Mouse (Mus musculus) CH12.LX (cell line): ENCODE results near the gene Abhd12. TPM values are rescaled to one million over a fixed set of nuclear protein-coding genes. Genes with fewer than 3 reads are reported as not detected.

Experiments
- DNase-seq: peaks from one replicate; pipeline ENCODE4 v3.0.0-alpha.2; 2013; ENCODE audit errors: extremely low read depth
- H3K27ac ChIP-seq: 2 replicates; pipeline ENCODE4 v1.5.1; 2012; ENCODE audit warnings: low read depth, mild to moderate bottlenecking, control low read depth, moderate library complexity; ENCODE audit not compliant: insufficient read depth
- H3K27me3 ChIP-seq: replicated peaks from 2 replicates; pipeline ENCODE3; 2012; ENCODE audit warnings: inconsistent platforms
- H3K36me3 ChIP-seq, 2 experiments: replicated peaks in 1 of 2; 2 replicates each; pipeline versions ENCODE3 to v1.6.1; 2012; ENCODE audit warnings: inconsistent platforms in 1 of 2, low read length in 1 of 2, mild to moderate bottlenecking in 1 of 2, mixed read lengths in 1 of 2, moderate library complexity in 1 of 2; ENCODE audit not compliant: control insufficient read depth in 1 of 2, insufficient read depth in 1 of 2
- H3K4me1 ChIP-seq, 2 experiments: 2 replicates each; pipeline ENCODE4 v1.6.1; 2012; ENCODE audit warnings: inconsistent platforms in 1 of 2, moderate library complexity in 1 of 2; ENCODE audit not compliant: insufficient read depth in 2 of 2, control insufficient read depth in 1 of 2
- H3K4me2 ChIP-seq: 2 replicates; pipeline ENCODE4 v1.6.1; 2012; ENCODE audit warnings: low read depth, mild to moderate bottlenecking, control low read depth; ENCODE audit not compliant: poor library complexity, insufficient read depth, severe bottlenecking
- H3K4me3 ChIP-seq, 3 experiments: fragments of 150-350 bp in 1 of 3; sonication (generic) in 1 of 3; replicated peaks in 1 of 3; 2 replicates each; pipeline versions ENCODE3 to v1.5.1; 2011 to 2012; ENCODE audit warnings: low read depth in 2 of 3, low read length in 2 of 3, mild to moderate bottlenecking in 2 of 3, moderate library complexity in 2 of 3, control low read depth in 1 of 3, improper control_type of control experiment in 1 of 3, inconsistent platforms in 1 of 3, mixed read lengths in 1 of 3; ENCODE audit not compliant: poor library complexity in 1 of 3
- H3K79me2 ChIP-seq: replicated peaks from 2 replicates; pipeline ENCODE4 v1.6.1; 2012; ENCODE audit warnings: mild to moderate bottlenecking, moderate library complexity; ENCODE audit not compliant: control insufficient read depth, poor library complexity, insufficient read depth, severe bottlenecking; ENCODE audit errors: extremely low read depth
- H3K9ac ChIP-seq: 2 replicates; pipeline ENCODE4 v1.6.1; 2012; ENCODE audit warnings: low read depth, mild to moderate bottlenecking, control low read depth, moderate library complexity; ENCODE audit not compliant: insufficient read depth
- H3K9me3 ChIP-seq: replicated peaks from 2 replicates; pipeline ENCODE3; 2012; ENCODE audit warnings: low read length, inconsistent platforms, mixed read lengths
- CTCF ChIP-seq, 2 experiments: IDR thresholded peaks in 1 of 2; conservative IDR thresholded peaks in 1 of 2; 2 replicates each; pipeline ENCODE4 v1.5.1; 2011 to 2012; ENCODE audit warnings: low read depth in 2 of 2, low read length in 2 of 2, improper control_type of control experiment in 1 of 2, inconsistent platforms in 1 of 2, mild to moderate bottlenecking in 1 of 2, moderate library complexity in 1 of 2
- ELF1 ChIP-seq: IDR thresholded peaks from 2 replicates; pipeline ENCODE4 v1.6.1; 2014; ENCODE audit warnings: low read depth, mild to moderate bottlenecking, inconsistent platforms, low read length, improper control_type of control experiment
- EP300 ChIP-seq: IDR thresholded peaks from 2 replicates; pipeline ENCODE4 v1.6.1; 2011; ENCODE audit warnings: low read length, improper control_type of control experiment
- ETS1 ChIP-seq: conservative IDR thresholded peaks from 2 replicates; pipeline ENCODE4 v1.6.1; 2012; ENCODE audit warnings: low read depth, mild to moderate bottlenecking, inconsistent platforms, low read length, improper control_type of control experiment, moderate library complexity
- HCFC1 ChIP-seq: IDR thresholded peaks from 2 replicates; pipeline ENCODE4 v1.6.1; 2012; ENCODE audit warnings: low read depth, mild to moderate bottlenecking, inconsistent platforms, low read length, improper control_type of control experiment
- IRF4 ChIP-seq: IDR thresholded peaks from 2 replicates; pipeline ENCODE4 v1.6.1; 2014; ENCODE audit warnings: low read depth, mild to moderate bottlenecking, inconsistent platforms, low read length, improper control_type of control experiment
- JUN ChIP-seq: IDR thresholded peaks from 2 replicates; pipeline ENCODE4 v1.6.1; 2011; ENCODE audit warnings: low read depth, mild to moderate bottlenecking, low read length, improper control_type of control experiment, moderate library complexity; ENCODE audit not compliant: insufficient read depth
- JUND ChIP-seq: conservative IDR thresholded peaks from 2 replicates; pipeline ENCODE4 v1.6.1; 2011; ENCODE audit warnings: low read depth, low read length, improper control_type of control experiment
- KAT2A ChIP-seq: IDR thresholded peaks from 2 replicates; pipeline ENCODE4 v1.6.1; 2012; ENCODE audit warnings: low read length, improper control_type of control experiment, inconsistent platforms; ENCODE audit not compliant: insufficient replicate concordance
- MAX ChIP-seq: IDR thresholded peaks from 2 replicates; pipeline ENCODE4 v1.6.1; 2011; ENCODE audit warnings: low read length, improper control_type of control experiment
- MAZ ChIP-seq: IDR thresholded peaks from 2 replicates; pipeline ENCODE4 v1.6.1; 2012; ENCODE audit warnings: low read depth, mild to moderate bottlenecking, inconsistent platforms, low read length, improper control_type of control experiment, moderate library complexity
- MEF2A ChIP-seq: IDR thresholded peaks from 2 replicates; pipeline ENCODE4 v1.6.1; 2014; ENCODE audit warnings: low read depth, mild to moderate bottlenecking, inconsistent platforms, low read length, improper control_type of control experiment, borderline replicate concordance
- MXI1 ChIP-seq: IDR thresholded peaks from 2 replicates; pipeline ENCODE4 v1.6.1; 2011; ENCODE audit warnings: mild to moderate bottlenecking, low read depth, low read length, improper control_type of control experiment
- MYC ChIP-seq: IDR thresholded peaks from 2 replicates; pipeline ENCODE4 v1.6.1; 2011; ENCODE audit warnings: low read depth, mild to moderate bottlenecking, improper control_type of control experiment, low read length
- NELFE ChIP-seq: IDR thresholded peaks from 2 replicates; pipeline ENCODE4 v1.6.1; 2011; ENCODE audit warnings: low read depth, low read length, improper control_type of control experiment
- NRF1 ChIP-seq: IDR thresholded peaks from 2 replicates; pipeline ENCODE4 v1.6.1; 2014; ENCODE audit warnings: low read depth, mild to moderate bottlenecking, inconsistent platforms, low read length, improper control_type of control experiment, moderate library complexity
- POLR2A ChIP-seq: IDR thresholded peaks from 2 replicates; pipeline ENCODE4 v1.6.1; 2011; ENCODE audit warnings: low read depth, mild to moderate bottlenecking, improper control_type of control experiment, low read length
- POLR2AphosphoS2 ChIP-seq: IDR thresholded peaks from 2 replicates; pipeline ENCODE4 v1.6.1; 2011; ENCODE audit warnings: low read depth, low read length, improper control_type of control experiment
- SIN3A ChIP-seq: IDR thresholded peaks from 2 replicates; pipeline ENCODE4 v1.6.1; 2012; ENCODE audit warnings: low read length, improper control_type of control experiment, inconsistent platforms
- UBTF ChIP-seq: IDR thresholded peaks from 2 replicates; pipeline ENCODE4 v1.6.1; 2012; ENCODE audit warnings: low read depth, mild to moderate bottlenecking, inconsistent platforms, low read length, improper control_type of control experiment, moderate library complexity
- USF1 ChIP-seq: IDR thresholded peaks from 2 replicates; pipeline ENCODE4 v1.6.1; 2014; ENCODE audit warnings: low read depth, mild to moderate bottlenecking, inconsistent platforms, low read length, improper control_type of control experiment
- USF2 ChIP-seq: conservative IDR thresholded peaks from 2 replicates; pipeline ENCODE4 v1.6.1; 2011; ENCODE audit warnings: low read depth, low read length, improper control_type of control experiment
- ZC3H11A ChIP-seq: IDR thresholded peaks from 2 replicates; pipeline ENCODE4 v1.6.1; 2012; ENCODE audit warnings: low read depth, mild to moderate bottlenecking, inconsistent platforms, low read length, improper control_type of control experiment
- ZKSCAN1 ChIP-seq: IDR thresholded peaks from 2 replicates; pipeline ENCODE4 v1.6.1; 2012; ENCODE audit warnings: low read depth, inconsistent platforms, low read length, improper control_type of control experiment, borderline replicate concordance
- ZMIZ1 ChIP-seq: IDR thresholded peaks from 2 replicates; pipeline ENCODE4 v1.6.1; 2012; ENCODE audit warnings: low read depth, mild to moderate bottlenecking, inconsistent platforms, low read length, improper control_type of control experiment
- ZNF384 ChIP-seq: IDR thresholded peaks from 2 replicates; pipeline ENCODE4 v1.6.1; 2012; ENCODE audit warnings: low read depth, low read length, improper control_type of control experiment, inconsistent platforms
- dilution Hi-C: fragments of 300-500 bp; cut with MboI; formaldehyde crosslinking; loops from 2 replicates; pipeline ENCODE4 v1.14.3; 2020; ENCODE audit warnings: low sequenced_read_pairs; ENCODE audit not compliant: extremely low pct_unique_long_range_greater_than_20kb, extremely low pct_ligation_motif_present
- in situ Hi-C: fragments of 300-500 bp; cut with MboI; formaldehyde crosslinking; loops from 3 replicates; pipeline ENCODE4 v1.14.3; 2019; ENCODE audit warnings: low sequenced_read_pairs, low pct_ligation_motif_present, low pct_unique_long_range_greater_than_20kb, mixed read lengths
- polyA plus RNA-seq: library from polyadenylated mRNA; unstranded; fragments of >175 nt; gene quantifications from 2 replicates; pipeline ENCODE4 v1.2.1, GENCODE M21; 2012; ENCODE audit warnings: low read depth; ENCODE audit not compliant: insufficient read length
- total RNA-seq, 2 experiments: library from RNA; depleted of rRNA; stranded (reverse); fragments of 300-350 nt in 1 of 2; fragments of >200 nt in 1 of 2; gene quantifications; 2 replicates each; pipeline ENCODE4 v1.2.3; 2012 to 2014

The Abhd12 gene
- total and polyA plus RNA-seq, 3 experiments, result 43.6 to 51.5 (median 51.3) TPM

- no peak overlapping the region for H3K27ac ChIP-seq
- no peaks in the 10 kb centered on the region for H3K79me2 ChIP-seq
- no peak overlapping the region for H3K4me3 ChIP-seq
- H3K9me3 ChIP-seq, result no peaks in the 10 kb centered on the region
- in situ Hi-C loops (no loop called here), dilution Hi-C loops (no loop called here)
- TF ChIP-seq MXI1 (no peak), EP300 (no peak), JUN (no peak), ETS1 (no peak), MAZ (no peak), POLR2AphosphoS2 (no peak), KAT2A (no peak), UBTF (no peak), ELF1 (no peak), NRF1 (no peak), MYC (no peak), CTCF (conservative IDR thresholded peaks at IDR 0.05 in 1 of 2, IDR thresholded peaks at IDR 0.05 in 1 of 2; ENCODE audit: low read depth in 2 of 2, low read length in 2 of 2) (no peak), POLR2A (no peak), ZKSCAN1 (no peak), SIN3A (no peak), USF1 (no peak), USF2 (no peak), MAX (no peak), ZNF384 (no peak)
- H3K4me2 ChIP-seq, result no peak overlapping the region
- peaks cover 0 to 15% of the 10 kb centered on the region in 2 experiments for H3K36me3 ChIP-seq
- no peaks in the 10 kb centered on the region for H3K4me1 ChIP-seq
- H3K9ac ChIP-seq, result no peak overlapping the region
- H3K27me3 ChIP-seq, result no peaks in the 10 kb centered on the region
- no peak for DNase-seq
Measured at GRCm38 (mm10) chr2:150951201-150951600, 46.7 kb upstream of the Abhd12 start.

DNA sequence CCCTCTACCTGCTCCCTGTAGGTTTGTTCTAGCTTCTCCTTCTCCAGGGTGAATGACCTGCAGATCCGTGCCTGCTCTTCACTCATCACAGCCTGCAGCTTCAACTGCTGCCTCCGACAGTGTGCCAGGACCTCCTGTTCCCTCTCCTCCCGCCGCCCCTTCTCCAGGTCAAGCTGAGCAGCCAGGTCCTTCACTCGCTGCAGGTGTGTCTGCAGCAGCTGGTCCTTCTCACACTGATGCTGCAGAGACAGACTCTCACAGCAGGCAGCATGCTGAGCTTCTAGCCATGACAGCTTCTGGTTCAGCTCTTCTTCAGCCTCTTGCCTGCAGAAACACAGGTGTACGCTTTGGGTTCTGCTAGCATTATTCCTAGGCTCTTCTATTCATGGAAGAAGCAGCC lies 45.5 kb upstream of the Abhd12 start:
- Histone ChIP-seq H3K9me3 (no peaks in the 10 kb centered on the region), H3K4me3 (no peak overlapping the region), H3K27me3 (no peaks in the 10 kb centered on the region), H3K4me2 (no peak overlapping the region), H3K79me2 (no peaks in the 10 kb centered on the region), H3K27ac (no peak overlapping the region), H3K9ac (no peak overlapping the region), H3K4me1 (no peaks in the 10 kb centered on the region), H3K36me3 (peaks cover 0 to 15% of the 10 kb centered on the region in 2 experiments)
- no peak for DNase-seq
- in situ Hi-C loops (no loop called here), dilution Hi-C loops (no loop called here)
- no peak for TF ChIP-seq ZC3H11A
- no peak for TF ChIP-seq ZMIZ1
- no peak for TF ChIP-seq ELF1
- no peak for TF ChIP-seq UBTF
- TF ChIP-seq MEF2A, result no peak
- no peak for TF ChIP-seq HCFC1
- TF ChIP-seq JUN, result no peak
- TF ChIP-seq NELFE, result no peak
- TF ChIP-seq IRF4, result no peak
- TF ChIP-seq JUND, result no peak
- no peak for TF ChIP-seq MXI1
- no peak for TF ChIP-seq CTCF (conservative IDR thresholded peaks at IDR 0.05 in 1 of 2, IDR thresholded peaks at IDR 0.05 in 1 of 2; ENCODE audit: low read depth in 2 of 2, low read length in 2 of 2)
- TF ChIP-seq EP300, result no peak
